Mouse (Mus musculus) kidney, postnatal 0 days (tissue): ENCODE results near the gene N4bp2. TPM values are rescaled to one million over a fixed set of nuclear protein-coding genes. Genes with fewer than 3 reads are reported as not detected.
"Not testable (repeated sequence)": the region's sequence is repeated elsewhere in the genome, so short reads cannot be mapped to it uniquely, and the experiment has no call there.

Source experiments
- ATAC-seq: fragments of 200-750 bp; cut with Nextera tagmentation; replicated peaks from 2 replicates; pipeline ENCODE4 v1.8.0; 2017; ENCODE audit warnings: low read depth, moderate number of reproducible peaks, moderate TSS enrichment, moderate library complexity; ENCODE audit not compliant: low FRiP score
- DNase-seq: peaks from one replicate; pipeline ENCODE4 v3.0.0-alpha.2; 2016; ENCODE audit warnings: low spot score
- H3K27ac ChIP-seq: fragments of 300-500 bp; sonication (generic); 2 replicates; pipeline ENCODE4 v1.5.1; 2014; ENCODE audit warnings: mild to moderate bottlenecking
- H3K27me3 ChIP-seq: fragments of 300-500 bp; sonication (generic); 2 replicates; pipeline ENCODE4 v1.6.1; 2014; ENCODE audit warnings: low read length, mixed read lengths; ENCODE audit not compliant: insufficient read depth
- H3K36me3 ChIP-seq: fragments of 300-500 bp; sonication (generic); 2 replicates; pipeline ENCODE4 v1.6.1; 2014; ENCODE audit warnings: low read length, mixed read lengths; ENCODE audit not compliant: insufficient read depth
- H3K4me1 ChIP-seq: fragments of 300-500 bp; sonication (generic); replicated peaks from 2 replicates; pipeline ENCODE4 v1.6.1; 2014; ENCODE audit warnings: antibody characterized with exemption, low read length, mixed read lengths; ENCODE audit not compliant: insufficient read depth
- H3K4me2 ChIP-seq: fragments of 300-500 bp; sonication (generic); 2 replicates; pipeline ENCODE4 v1.6.1; 2014; ENCODE audit warnings: mild to moderate bottlenecking, low read length, moderate library complexity, mixed read lengths
- H3K4me3 ChIP-seq: fragments of 300-500 bp; sonication (generic); replicated peaks from 2 replicates; pipeline ENCODE4 v1.5.1; 2014; ENCODE audit warnings: low read depth, low read length
- H3K9ac ChIP-seq: fragments of 300-500 bp; sonication (generic); 2 replicates; pipeline ENCODE4 v1.6.1; 2014; ENCODE audit warnings: low read depth, low read length
- H3K9me3 ChIP-seq: fragments of 300-500 bp; sonication (generic); replicated peaks from 2 replicates; pipeline ENCODE4 v1.6.1; 2016; ENCODE audit warnings: low read length, inconsistent platforms, mixed read lengths
- CTCF ChIP-seq: IDR thresholded peaks from 2 replicates; pipeline ENCODE4 v1.5.1; 2016; ENCODE audit warnings: antibody characterized with exemption, low read depth, mild to moderate bottlenecking, moderate library complexity
- WGBS: fragments of 180-500 bp; shearing (Covaris S2); extraction: QIAGEN DNeasy Blood & Tissue Kit; methylation state at CpG from one replicate; pipeline ENCODE4 v1.1.7; 2014; 5-methylcytosine and 5-hydroxymethylcytosine counted together
- polyA plus RNA-seq: library from polyadenylated mRNA; unstranded; fragments of >200 nt; fragmentation: Nextera tagmentation; extraction: Ambion mirVana; gene quantifications from 2 replicates; pipeline ENCODE4 v1.2.1, GENCODE M21; 2015

N4bp2 gene
- polyA plus RNA-seq, 1 experiment from 2014 or later, result 14.9 TPM

DNA sequence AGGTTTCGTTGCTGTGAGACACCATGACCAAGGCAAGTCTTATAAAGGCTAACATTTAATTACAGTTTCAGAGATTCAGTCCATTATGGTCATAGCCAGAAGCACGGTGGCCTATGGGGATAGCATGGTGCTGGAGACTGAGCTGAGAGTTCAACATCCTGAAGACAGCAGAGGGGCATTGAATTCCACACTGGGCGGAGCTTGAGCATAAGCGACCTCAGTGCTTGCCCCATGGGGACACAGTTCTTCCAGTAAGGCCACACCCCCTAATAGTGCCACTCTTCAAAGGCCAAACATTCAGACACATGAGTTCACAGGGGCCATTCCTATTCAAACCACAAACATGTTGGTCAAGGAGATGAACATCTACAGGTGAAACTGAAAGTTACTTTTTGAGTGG is 12.8 kb downstream of the N4bp2 start:
- ATAC-seq (no peak), DNase-seq (no peak)
- Histone ChIP-seq H3K36me3 (peaks cover 20% of the 10 kb centered on the region), H3K4me2 (no peak overlapping the region), H3K9me3 (no peaks in the 10 kb centered on the region), H3K4me3 (no peak overlapping the region), H3K4me1 (no peaks in the 10 kb centered on the region), H3K27me3 (no peaks in the 10 kb centered on the region), H3K9ac (no peak overlapping the region), H3K27ac (no peak overlapping the region)
- WGBS, result 86% methylated on average over 4 of the region's 4 CpGs
- no peak for TF ChIP-seq CTCF

DNA sequence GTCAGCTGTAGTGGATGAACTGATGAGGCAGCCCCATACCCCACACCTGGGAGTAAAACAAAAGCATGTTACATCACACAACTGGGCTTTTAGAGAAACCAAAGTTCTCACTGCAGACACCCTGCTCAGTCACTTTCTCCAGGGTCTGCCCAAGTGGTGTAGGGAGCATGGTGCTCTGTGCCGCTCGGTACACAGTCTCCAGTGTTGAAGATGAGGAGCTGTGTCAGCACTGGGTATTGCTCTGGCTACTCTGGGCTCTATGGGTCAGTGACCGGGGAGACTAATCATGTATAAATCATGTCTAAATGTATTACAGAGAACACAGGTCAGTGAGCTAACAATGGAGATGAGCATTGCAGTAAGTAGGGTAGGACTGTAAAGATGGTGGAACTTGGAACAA is 13.6 kb downstream of the N4bp2 start:
- peak; percentile 69 for ATAC-seq

GRCm38 (mm10) chr5:65778986-65779385 is 15.7 kb downstream of the N4bp2 start:
- H3K36me3 ChIP-seq, result peaks cover 25% of the 10 kb centered on the region
- not testable (repeated sequence) for H3K4me2 ChIP-seq, H3K27me3 ChIP-seq, H3K27ac ChIP-seq, H3K9me3 ChIP-seq, H3K4me1 ChIP-seq, H3K4me3 ChIP-seq, DNase-seq, H3K9ac ChIP-seq, ATAC-seq
- 94% methylated on average over 4 of the region's 4 CpGs for WGBS

More for the DNA sequence above, 13.6 kb downstream of the N4bp2 start:
- no peak for TF ChIP-seq CTCF
- H3K27ac ChIP-seq, result no peak overlapping the region
- H3K4me2 ChIP-seq, result no peak overlapping the region
- no peaks in the 10 kb centered on the region for H3K9me3 ChIP-seq
- no peaks in the 10 kb centered on the region for H3K27me3 ChIP-seq
- no peak overlapping the region for H3K9ac ChIP-seq
- H3K36me3 ChIP-seq, result peaks cover 20% of the 10 kb centered on the region
- no peaks in the 10 kb centered on the region for H3K4me1 ChIP-seq
- DNase-seq, result no peak
- 72% methylated on average over 3 of the region's 3 CpGs for WGBS
- no peak overlapping the region for H3K4me3 ChIP-seq

GRCm38 (mm10) chr5:65779401-65780063 is 16.2 kb downstream of the N4bp2 start:
- Histone ChIP-seq H3K9me3 (no peaks in the 10 kb centered on the region), H3K4me3 (no peak overlapping the region), H3K9ac (no peak overlapping the region), H3K36me3 (peaks cover 25% of the 10 kb centered on the region), H3K27ac (no peak overlapping the region), H3K4me2 (no peak overlapping the region), H3K4me1 (no peaks in the 10 kb centered on the region), H3K27me3 (no peaks in the 10 kb centered on the region)
- ATAC-seq, result no peak
- DNase-seq, result no peak
- no peak for TF ChIP-seq CTCF
- 87% methylated on average over 3 of the region's 3 CpGs for WGBS

DNA sequence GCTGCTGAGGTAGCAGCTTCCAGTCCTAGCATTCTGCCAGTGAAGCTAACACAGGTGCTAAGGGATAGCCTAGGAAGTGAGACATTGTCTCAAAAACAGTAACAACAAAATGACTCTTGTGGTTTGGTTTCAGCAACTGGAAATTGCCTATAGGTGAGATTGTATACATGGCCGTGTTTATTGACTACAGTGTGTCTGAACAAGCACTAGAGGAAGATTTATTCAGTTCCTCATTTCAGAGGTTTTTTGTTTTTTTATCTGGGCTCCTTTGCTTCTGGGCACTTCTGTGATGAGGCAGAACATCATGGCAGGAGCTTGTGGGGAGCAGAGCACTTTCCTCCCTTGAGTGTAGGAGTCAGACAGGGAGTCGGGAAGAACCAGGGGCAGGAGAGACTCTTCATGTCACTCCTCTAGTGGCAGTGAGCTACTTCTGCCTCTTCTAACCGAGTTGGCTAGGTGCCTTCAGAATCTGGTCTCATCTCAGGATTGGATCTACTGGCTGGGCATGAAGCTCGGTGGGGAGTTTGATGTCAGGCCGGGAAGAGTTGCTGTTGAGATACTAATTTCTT is 17.9 kb downstream of the N4bp2 start:
- Histone ChIP-seq H3K4me2 (no peak overlapping the region), H3K4me3 (no peak overlapping the region), H3K9me3 (no peaks in the 10 kb centered on the region), H3K4me1 (no peaks in the 10 kb centered on the region), H3K27me3 (no peaks in the 10 kb centered on the region), H3K9ac (no peak overlapping the region), H3K27ac (no peak overlapping the region), H3K36me3 (peaks cover 18% of the 10 kb centered on the region; the same call in 1 of the 2 replicates)
- no peak for DNase-seq
- no peak for ATAC-seq
- TF ChIP-seq CTCF, result no peak
- WGBS, result 63% methylated on average over 5 of the region's 5 CpGs

DNA sequence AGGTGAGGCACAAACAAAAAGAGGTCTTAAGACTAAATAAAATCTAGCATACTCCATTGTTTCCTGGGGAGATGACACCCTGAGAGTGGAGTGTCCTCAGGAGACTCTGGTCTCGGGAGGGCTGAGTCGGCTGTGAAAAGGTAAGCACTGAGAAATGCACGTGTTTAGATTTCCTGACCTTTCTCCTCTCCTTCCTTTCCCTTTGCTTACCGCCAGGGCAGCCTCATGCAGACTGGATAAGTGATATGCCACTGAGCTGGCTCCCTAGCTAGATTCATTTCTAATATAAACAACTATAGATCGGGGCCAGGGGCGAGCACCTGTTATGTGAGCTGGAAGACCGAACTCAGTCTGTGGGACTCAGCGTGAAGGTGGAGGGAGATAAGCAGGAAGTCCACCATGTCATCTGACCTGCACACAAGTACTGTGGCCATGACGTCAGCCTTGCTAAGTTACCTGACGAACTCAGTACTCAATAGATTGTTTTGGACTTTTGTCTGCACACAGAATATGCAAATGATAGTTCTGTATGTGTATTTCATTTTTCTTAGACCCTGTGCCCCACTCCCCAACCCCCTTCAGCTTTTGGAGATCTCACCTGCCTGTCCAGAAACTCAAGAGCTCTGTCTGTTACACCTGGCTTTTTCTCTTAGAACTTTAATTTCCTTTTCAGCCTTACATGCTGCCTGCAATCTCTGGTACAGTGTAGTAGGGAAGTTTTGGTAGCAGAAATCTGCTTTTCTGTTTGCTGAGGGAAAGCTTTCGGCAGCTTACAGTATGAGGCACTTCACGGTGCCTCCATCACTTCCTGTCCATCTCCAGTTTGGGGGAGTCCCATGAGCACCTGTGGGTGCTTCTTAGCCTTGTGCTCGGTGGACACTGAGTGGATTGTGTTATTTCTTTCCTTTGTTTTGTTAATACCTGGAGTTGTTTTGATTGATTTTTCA is 18.7 kb downstream of the N4bp2 start:
- H3K4me1 ChIP-seq, result no peaks in the 10 kb centered on the region
- H3K36me3 ChIP-seq, result 0 out of 2 replicates have a peak, but pooled peaks cover 10% of the 10 kb centered on the region
- TF ChIP-seq CTCF, result peak; percentile 6; the same call in 1 of the 2 replicates
- no peaks in the 10 kb centered on the region for H3K9me3 ChIP-seq
- H3K9ac ChIP-seq, result no peak overlapping the region
- H3K27me3 ChIP-seq, result no peaks in the 10 kb centered on the region
- H3K4me3 ChIP-seq, result no peak overlapping the region
- 59% methylated on average over 13 of the region's 13 CpGs for WGBS
- DNase-seq (peak; percentile 5), ATAC-seq (no peak)
- H3K27ac ChIP-seq, result no peak overlapping the region
- H3K4me2 ChIP-seq, result no peak overlapping the region
